9 mouse cellular contexts compared by ENCODE assay signal in genomic region chr19:21135297-21135997, GRCm38 (mm10).
DNase-seq lines count a peak whose midpoint lies in the region; ATAC-seq and TF ChIP-seq lines count a peak whose summit lies in the region.
"Had no signal": no experiment of that assay in that cellular context is flagged by ENCODE, and none has a peak within 500 bp of the region (broad histone marks: within the 10 kb centered on the region; RNA-seq: fewer than 3 reads in every experiment).

No protein-coding gene starts in this region.

- peak overlapping the region; percentile 20 for H3K4me3 ChIP-seq in cerebellum, adult 2 months (replicated peaks; ENCODE audit: insufficient read depth, low read depth, low read length)
- no peak overlapping the region for H3K4me3 ChIP-seq in hindbrain, embryonic 11.5 days (ENCODE audit: low read depth, low read length)
- H3K4me3 ChIP-seq in midbrain, embryonic 13.5 days (replicated peaks): no peak overlapping the region
- H3K4me3 ChIP-seq in intestine, postnatal 0 days (ENCODE audit: low read depth, low read length): no peak overlapping the region

- H3K9ac ChIP-seq in hindbrain, embryonic 11.5 days (ENCODE audit: low read depth, low read length): no peak overlapping the region
- H3K9ac ChIP-seq in midbrain, embryonic 13.5 days (replicated peaks): no peak overlapping the region
- H3K9ac ChIP-seq in intestine, postnatal 0 days (ENCODE audit: low read depth, low read length): no peak overlapping the region

- TF ChIP-seq POLR2A in cerebellum, adult 2 months (IDR thresholded peaks at IDR 0.05; ENCODE audit: borderline replicate concordance, insufficient read depth, low read length): no peak

- H3K27ac ChIP-seq in cerebellum, adult 2 months (ENCODE audit: insufficient read depth, low read length): peak overlapping the region; percentile 40
- no peak overlapping the region for H3K27ac ChIP-seq in hindbrain, embryonic 11.5 days (ENCODE audit: low read depth, low read length)
- no peak overlapping the region for H3K27ac ChIP-seq in midbrain, embryonic 13.5 days
- H3K27ac ChIP-seq in intestine, postnatal 0 days (ENCODE audit: low read depth, low read length): no peak overlapping the region

- TF ChIP-seq CTCF in cerebellum, adult 2 months (IDR thresholded peaks at IDR 0.05; ENCODE audit: borderline replicate concordance, insufficient read depth, low read depth, low read length): no peak
- TF ChIP-seq CTCF in intestine, postnatal 0 days (IDR thresholded peaks at IDR 0.05; ENCODE audit: low read depth): no peak

- WGBS in cerebellum, adult 2 months: 6% methylated on average over 6 of the region's 6 CpGs
- WGBS in hindbrain, embryonic 11.5 days: 34% methylated on average over 6 of the region's 6 CpGs
- WGBS in midbrain, embryonic 13.5 days: 29% methylated on average over 6 of the region's 6 CpGs
- WGBS in intestine, postnatal 0 days: 62% methylated on average over 6 of the region's 6 CpGs

- no peaks in the 10 kb centered on the region for H3K9me3 ChIP-seq in hindbrain, embryonic 11.5 days (ENCODE audit: control insufficient read depth, low read length)
- H3K9me3 ChIP-seq in midbrain, embryonic 13.5 days: no peaks in the 10 kb centered on the region
- no peaks in the 10 kb centered on the region for H3K9me3 ChIP-seq in intestine, postnatal 0 days (ENCODE audit: control insufficient read depth)

- no peaks in the 10 kb centered on the region for H3K27me3 ChIP-seq in cerebellum, adult 2 months (ENCODE audit: control insufficient read depth, insufficient read depth, low read length)
- H3K27me3 ChIP-seq in hindbrain, embryonic 11.5 days (ENCODE audit: control insufficient read depth, insufficient read depth, low read length): no peaks in the 10 kb centered on the region
- H3K27me3 ChIP-seq in midbrain, embryonic 13.5 days: no peaks in the 10 kb centered on the region
- H3K27me3 ChIP-seq in intestine, postnatal 0 days (replicated peaks; ENCODE audit: control insufficient read depth, insufficient read depth, low read length): no peaks in the 10 kb centered on the region

- H3K36me3 ChIP-seq in hindbrain, embryonic 11.5 days (ENCODE audit: control insufficient read depth, insufficient read depth, low read length): no peaks in the 10 kb centered on the region
- no peaks in the 10 kb centered on the region for H3K36me3 ChIP-seq in midbrain, embryonic 13.5 days
- no peaks in the 10 kb centered on the region for H3K36me3 ChIP-seq in intestine, postnatal 0 days (ENCODE audit: control insufficient read depth, insufficient read depth)

- peaks cover 26% of the 10 kb centered on the region; the same call in 1 of the 2 replicates for H3K4me1 ChIP-seq in cerebellum, adult 2 months (ENCODE audit: control insufficient read depth, insufficient read depth, low read length)
- no peaks in the 10 kb centered on the region for H3K4me1 ChIP-seq in hindbrain, embryonic 11.5 days (replicated peaks; ENCODE audit: control insufficient read depth, insufficient read depth, low read length)
- peaks cover 18% of the 10 kb centered on the region for H3K4me1 ChIP-seq in midbrain, embryonic 13.5 days (replicated peaks)
- H3K4me1 ChIP-seq in intestine, postnatal 0 days (replicated peaks; ENCODE audit: control insufficient read depth, insufficient read depth, low read length): no peaks in the 10 kb centered on the region

- DNase-seq in Muller cell, postnatal 12 days (ENCODE audit: inconsistent ontology term): peak; percentile 11
- peak; percentile 81 to 90 for DNase-seq in cerebellum, adult 2 months
- no peak for DNase-seq in hindbrain, embryonic 11.5 days (ENCODE audit: low spot score)
- DNase-seq in kidney, postnatal 36 days: no peak
- no peak for DNase-seq in urinary bladder, postnatal 14 days (ENCODE audit: low spot score)
- DNase-seq: adrenal gland, adult 8-10 months had no signal

- ATAC-seq in hindbrain, embryonic 11.5 days (ENCODE audit: low FRiP score): peak; percentile 60
- ATAC-seq in midbrain, embryonic 13.5 days: peak; percentile 74
- ATAC-seq in intestine, postnatal 0 days: no peak
- no peak for ATAC-seq in activated CD4-positive, CD25-positive, alpha-beta regulatory T cell, adult 4 months

- no peak overlapping the region for H3K4me2 ChIP-seq in hindbrain, embryonic 11.5 days (replicated peaks; ENCODE audit: low read depth, low read length)
- H3K4me2 ChIP-seq in midbrain, embryonic 13.5 days (replicated peaks): no peak overlapping the region
- H3K4me2 ChIP-seq in intestine, postnatal 0 days (replicated peaks; ENCODE audit: low read depth): no peak overlapping the region

Comparison
In these comparisons a context has a peak if more than half of its experiments do, and no peak if none do; other contexts are left out.
1. DNase-seq: peak in Muller cell, postnatal 12 days (single experiment) and cerebellum, adult 2 months (2 of 2); none in hindbrain, embryonic 11.5 days (single experiment), kidney, postnatal 36 days (0 of 2) and urinary bladder, postnatal 14 days (single experiment).
2. ATAC-seq: peak in hindbrain, embryonic 11.5 days (single experiment) and midbrain, embryonic 13.5 days (single experiment); none in intestine, postnatal 0 days (single experiment) and activated CD4-positive, CD25-positive, alpha-beta regulatory T cell, adult 4 months (single experiment).